Mouse (Mus musculus): ENCODE measurements at regions not wholly inside any gene's neighbourhood (a gene's known extent, or its start where the extent isn't known, plus 50 kb on each side); places are given as distances from the start of the nearest gene placed in this dataset.
"Not testable (repeated sequence)": the region's sequence is repeated elsewhere in the genome, so short reads cannot be mapped to it uniquely, and the experiment has no call there.

- H3K4me2 ChIP-seq (ENCODE audit: low read depth, low read length): no peak overlapping the region
- no peak overlapping the region for H3K4me3 ChIP-seq (ENCODE audit: low read depth, low read length)
- peak; percentile 35; the same call in 1 of the 2 replicates for ATAC-seq (ENCODE audit: low read depth)
- H3K27me3 ChIP-seq (ENCODE audit: control insufficient read depth, insufficient read depth, low read length): no peaks in the 10 kb centered on the region
- H3K9me3 ChIP-seq (ENCODE audit: control insufficient read depth, low read length): no peaks in the 10 kb centered on the region
- H3K4me1 ChIP-seq (ENCODE audit: control insufficient read depth, insufficient read depth, low read length): peaks cover 29% of the 10 kb centered on the region
- peaks cover 21% of the 10 kb centered on the region for H3K36me3 ChIP-seq (ENCODE audit: control insufficient read depth, insufficient read depth, low read length)
- WGBS: 26% methylated on average over 15 of the region's 15 CpGs
- peak overlapping the region; percentile 48; the same call in 1 of the 2 replicates for H3K27ac ChIP-seq (ENCODE audit: low read depth, low read length)
- no peak overlapping the region for H3K9ac ChIP-seq (replicated peaks; ENCODE audit: low read depth, low read length)
Measured at GRCm38 (mm10) chr12:109745731-109746484, 145.8 kb upstream of the Rtl1 start.

GRCm38 (mm10) chr12:109747201-109747600 is 147.1 kb upstream of the Rtl1 start:
- peaks cover 29% of the 10 kb centered on the region for H3K4me1 ChIP-seq (ENCODE audit: control insufficient read depth, insufficient read depth, low read length)
- 71% methylated on average over 5 of the region's 5 CpGs for WGBS

GRCm38 (mm10) chr12:109747776-109748175 is 147.6 kb upstream of the Rtl1 start:
- Histone ChIP-seq H3K36me3 (ENCODE audit: control insufficient read depth, insufficient read depth, low read length) (0 out of 2 replicates have a peak, but pooled peaks cover 8% of the 10 kb centered on the region), H3K9me3 (ENCODE audit: control insufficient read depth, low read length) (no peaks in the 10 kb centered on the region), H3K4me1 (ENCODE audit: control insufficient read depth, insufficient read depth, low read length) (peaks cover 29% of the 10 kb centered on the region), H3K4me3 (ENCODE audit: low read depth, low read length) (no peak overlapping the region), H3K27me3 (ENCODE audit: control insufficient read depth, insufficient read depth, low read length) (no peaks in the 10 kb centered on the region), H3K27ac (ENCODE audit: low read depth, low read length) (no peak overlapping the region), H3K9ac (replicated peaks; ENCODE audit: low read depth, low read length) (no peak overlapping the region), H3K4me2 (ENCODE audit: low read depth, low read length) (no peak overlapping the region)
- 58% methylated on average over 13 of the region's 13 CpGs for WGBS
- ATAC-seq (ENCODE audit: low read depth): no peak

More at GRCm38 (mm10) chr12:109747201-109747600, 147.1 kb upstream of the Rtl1 start:
- Histone ChIP-seq H3K27me3 (ENCODE audit: control insufficient read depth, insufficient read depth, low read length) (no peaks in the 10 kb centered on the region), H3K27ac (ENCODE audit: low read depth, low read length) (no peak overlapping the region), H3K36me3 (ENCODE audit: control insufficient read depth, insufficient read depth, low read length) (peaks cover 12% of the 10 kb centered on the region), H3K9me3 (ENCODE audit: control insufficient read depth, low read length) (no peaks in the 10 kb centered on the region), H3K4me2 (ENCODE audit: low read depth, low read length) (no peak overlapping the region), H3K4me3 (ENCODE audit: low read depth, low read length) (no peak overlapping the region), H3K9ac (replicated peaks; ENCODE audit: low read depth, low read length) (no peak overlapping the region)
- ATAC-seq (ENCODE audit: low read depth): no peak

GRCm38 (mm10) chr12:109748326-109749059 is 148.4 kb upstream of the Rtl1 start:
- Histone ChIP-seq H3K36me3 (ENCODE audit: control insufficient read depth, insufficient read depth, low read length) (0 out of 2 replicates have a peak, but pooled peaks cover 4% of the 10 kb centered on the region), H3K4me1 (ENCODE audit: control insufficient read depth, insufficient read depth, low read length) (peaks cover 29% of the 10 kb centered on the region), H3K4me3 (ENCODE audit: low read depth, low read length) (no peak overlapping the region), H3K4me2 (ENCODE audit: low read depth, low read length) (no peak overlapping the region), H3K9ac (replicated peaks; ENCODE audit: low read depth, low read length) (no peak overlapping the region), H3K27ac (ENCODE audit: low read depth, low read length) (no peak overlapping the region), H3K27me3 (ENCODE audit: control insufficient read depth, insufficient read depth, low read length) (no peaks in the 10 kb centered on the region), H3K9me3 (ENCODE audit: control insufficient read depth, low read length) (no peaks in the 10 kb centered on the region)
- ATAC-seq (ENCODE audit: low read depth): no peak
- 72% methylated on average over 12 of the region's 12 CpGs for WGBS

- Histone ChIP-seq H3K9ac (replicated peaks; ENCODE audit: low read depth, low read length) (peak overlapping the region; percentile 0; the same call in 1 of the 2 replicates), H3K27me3 (ENCODE audit: control insufficient read depth, insufficient read depth, low read length) (no peaks in the 10 kb centered on the region), H3K4me3 (ENCODE audit: low read depth, low read length) (no peak overlapping the region), H3K9me3 (ENCODE audit: control insufficient read depth, low read length) (no peaks in the 10 kb centered on the region), H3K27ac (ENCODE audit: low read depth, low read length) (peak overlapping the region; percentile 68; the same call in 1 of the 2 replicates), H3K4me2 (ENCODE audit: low read depth, low read length) (peak overlapping the region; percentile 36), H3K4me1 (ENCODE audit: control insufficient read depth, insufficient read depth, low read length) (peaks cover 29% of the 10 kb centered on the region), H3K36me3 (ENCODE audit: control insufficient read depth, insufficient read depth, low read length) (no peaks in the 10 kb centered on the region)
- WGBS: 24% methylated on average over 2 of the region's 2 CpGs
- ATAC-seq (ENCODE audit: low read depth): peak; percentile 5; the same call in 1 of the 2 replicates
Measured at GRCm38 (mm10) chr12:109749256-109749655, 149.1 kb upstream of the Rtl1 start.

- ATAC-seq (ENCODE audit: low read depth): peak; percentile 80
- Histone ChIP-seq H3K36me3 (ENCODE audit: control insufficient read depth, insufficient read depth, low read length) (no peaks in the 10 kb centered on the region), H3K4me3 (ENCODE audit: low read depth, low read length) (no peak overlapping the region), H3K27ac (ENCODE audit: low read depth, low read length) (peak overlapping the region; percentile 68; the same call in 1 of the 2 replicates), H3K4me2 (ENCODE audit: low read depth, low read length) (peak overlapping the region; percentile 36), H3K27me3 (ENCODE audit: control insufficient read depth, insufficient read depth, low read length) (no peaks in the 10 kb centered on the region), H3K4me1 (ENCODE audit: control insufficient read depth, insufficient read depth, low read length) (peaks cover 29% of the 10 kb centered on the region), H3K9ac (replicated peaks; ENCODE audit: low read depth, low read length) (peak overlapping the region; percentile 0; the same call in 1 of the 2 replicates), H3K9me3 (ENCODE audit: control insufficient read depth, low read length) (no peaks in the 10 kb centered on the region)
- WGBS: 2% methylated on average over 14 of the region's 14 CpGs
Measured at GRCm38 (mm10) chr12:109749711-109750243, 149.6 kb upstream of the Rtl1 start.

- Histone ChIP-seq H3K9ac (replicated peaks; ENCODE audit: low read depth, low read length) (no peak overlapping the region), H3K4me1 (ENCODE audit: control insufficient read depth, insufficient read depth, low read length) (no peaks in the 10 kb centered on the region; the same call in 1 of the 2 replicates), H3K4me3 (ENCODE audit: low read depth, low read length) (no peak overlapping the region), H3K36me3 (ENCODE audit: control insufficient read depth, insufficient read depth, low read length) (no peaks in the 10 kb centered on the region), H3K27ac (ENCODE audit: low read depth, low read length) (no peak overlapping the region), H3K27me3 (ENCODE audit: control insufficient read depth, insufficient read depth, low read length) (no peaks in the 10 kb centered on the region), H3K9me3 (ENCODE audit: control insufficient read depth, low read length) (no peaks in the 10 kb centered on the region), H3K4me2 (ENCODE audit: low read depth, low read length) (no peak overlapping the region)
- ATAC-seq (ENCODE audit: low read depth): no peak
- 74% methylated on average over 7 of the region's 7 CpGs for WGBS
Measured at GRCm38 (mm10) chr12:109754986-109755385, 154.9 kb upstream of the Rtl1 start.

GRCm38 (mm10) chr12:109764293-109764692 is 164.2 kb upstream of the Rtl1 start:
- Histone ChIP-seq H3K4me3 (ENCODE audit: low read depth, low read length) (no peak overlapping the region), H3K9ac (replicated peaks; ENCODE audit: low read depth, low read length) (no peak overlapping the region), H3K4me1 (ENCODE audit: control insufficient read depth, insufficient read depth, low read length) (no peaks in the 10 kb centered on the region), H3K27me3 (ENCODE audit: control insufficient read depth, insufficient read depth, low read length) (no peaks in the 10 kb centered on the region), H3K36me3 (ENCODE audit: control insufficient read depth, insufficient read depth, low read length) (no peaks in the 10 kb centered on the region), H3K9me3 (ENCODE audit: control insufficient read depth, low read length) (no peaks in the 10 kb centered on the region), H3K27ac (ENCODE audit: low read depth, low read length) (no peak overlapping the region), H3K4me2 (ENCODE audit: low read depth, low read length) (no peak overlapping the region)
- 71% methylated on average over 4 of the region's 4 CpGs for WGBS
- ATAC-seq (ENCODE audit: low read depth): no peak

- not testable (repeated sequence) for H3K9me3 ChIP-seq (ENCODE audit: control insufficient read depth, low read length); H3K4me2 ChIP-seq (ENCODE audit: low read depth, low read length); H3K4me1 ChIP-seq (ENCODE audit: control insufficient read depth, insufficient read depth, low read length); H3K36me3 ChIP-seq (ENCODE audit: control insufficient read depth, insufficient read depth, low read length); H3K27ac ChIP-seq (ENCODE audit: low read depth, low read length); H3K4me3 ChIP-seq (ENCODE audit: low read depth, low read length); H3K27me3 ChIP-seq (ENCODE audit: control insufficient read depth, insufficient read depth, low read length); ATAC-seq (ENCODE audit: low read depth); H3K9ac ChIP-seq (replicated peaks; ENCODE audit: low read depth, low read length)
- WGBS: 89% methylated on average over 5 of the region's 5 CpGs
Measured at GRCm38 (mm10) chr12:109766602-109767001, 166.5 kb upstream of the Rtl1 start.

All from neural tube, embryonic 14.5 days (tissue).